Mouse (Mus musculus): ENCODE measurements around the gene Amot.

DNA sequence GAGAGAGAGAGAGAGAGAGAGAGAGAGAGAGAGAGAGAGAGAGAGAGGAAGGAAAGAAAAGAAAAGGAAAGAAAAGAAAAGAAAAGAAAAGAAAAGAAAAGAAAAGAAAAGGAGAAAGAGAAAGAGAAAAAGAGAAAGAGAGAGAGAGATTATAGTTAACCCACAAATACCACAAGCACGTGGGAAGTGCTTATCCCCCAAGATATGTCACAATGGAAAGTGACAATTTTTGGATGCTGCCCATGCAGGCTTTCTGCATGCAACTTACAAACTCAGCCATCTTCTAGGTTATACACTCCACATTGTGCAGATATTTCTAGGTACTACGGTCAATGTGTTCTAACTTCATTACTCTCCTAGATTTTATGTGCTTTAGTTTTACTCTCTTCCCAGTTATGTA, 41.5 kb downstream of the Amot start:
- TF ChIP-seq CTCF (IDR thresholded peaks at IDR 0.05; ENCODE audit: insufficient read depth, low read length) (no peak), POLR2A (IDR thresholded peaks at IDR 0.05; ENCODE audit: borderline replicate concordance, extremely low read depth, low read depth, low read length) (no peak)

Data from lung, adult 2 months (tissue).